Mouse (Mus musculus) MEL (cell line): Measurements from ENCODE around the gene Map6. TPM values are rescaled to one million over a fixed set of nuclear protein-coding genes. Genes with fewer than 3 reads are reported as not detected.

Experiments used
- DNase-seq: peaks from one replicate; pipeline ENCODE4 v3.0.0; 2011; ENCODE audit warnings: low read depth, low spot score
- H3K27ac ChIP-seq: 2 replicates; pipeline ENCODE4 v1.5.1; 2012; ENCODE audit warnings: low read depth, mild to moderate bottlenecking, control low read depth, low read length, moderate library complexity; ENCODE audit not compliant: control insufficient read depth
- H3K27me3 ChIP-seq, 2 experiments: fragments of 150-350 bp in 1 of 2; sonication (generic) in 1 of 2; 2 replicates each; pipeline ENCODE4 v1.6.1; 2012; ENCODE audit warnings: low read length in 2 of 2, mild to moderate bottlenecking in 2 of 2, improper control_type of control experiment in 1 of 2, moderate library complexity in 1 of 2; ENCODE audit not compliant: insufficient read depth in 2 of 2, control insufficient read depth in 1 of 2
- H3K36me3 ChIP-seq, 2 experiments: 2 replicates each; pipeline ENCODE4 v1.6.1; 2012 to 2014; ENCODE audit warnings: low read length in 2 of 2, improper control_type of control experiment in 1 of 2, inconsistent platforms in 1 of 2, mild to moderate bottlenecking in 1 of 2; ENCODE audit not compliant: insufficient read depth in 2 of 2, control insufficient read depth in 1 of 2
- H3K4me1 ChIP-seq, 2 experiments: fragments of 150-350 bp in 1 of 2; sonication (generic) in 1 of 2; 2 replicates each; pipeline ENCODE4 v1.6.1; 2012; ENCODE audit warnings: low read length in 2 of 2, improper control_type of control experiment in 1 of 2, mild to moderate bottlenecking in 1 of 2; ENCODE audit not compliant: insufficient read depth in 2 of 2, control insufficient read depth in 1 of 2
- H3K4me3 ChIP-seq, 2 experiments: fragments of 150-350 bp in 1 of 2; sonication (generic) in 1 of 2; 2 replicates each; pipeline ENCODE4 v1.5.1; 2012; ENCODE audit warnings: low read depth in 2 of 2, low read length in 2 of 2, mild to moderate bottlenecking in 2 of 2, moderate library complexity in 2 of 2, control low read depth in 1 of 2, improper control_type of control experiment in 1 of 2; ENCODE audit not compliant: control insufficient read depth in 1 of 2, insufficient read depth in 1 of 2
- H3K79me2 ChIP-seq: 2 replicates; pipeline ENCODE4 v1.6.1; 2012; ENCODE audit warnings: mild to moderate bottlenecking, low read length, moderate library complexity; ENCODE audit not compliant: control insufficient read depth, poor library complexity, insufficient read depth
- H3K9ac ChIP-seq: 2 replicates; pipeline ENCODE4 v1.6.1; 2012; ENCODE audit warnings: low read depth, mild to moderate bottlenecking, control low read depth, low read length, moderate library complexity; ENCODE audit not compliant: control insufficient read depth, poor library complexity, severe bottlenecking
- H3K9me3 ChIP-seq: fragments of 150-350 bp; sonication (generic); replicated peaks from 2 replicates; pipeline ENCODE4 v1.6.1; 2012; ENCODE audit warnings: mild to moderate bottlenecking, low read length, improper control_type of control experiment, moderate library complexity; ENCODE audit not compliant: insufficient read depth
- CHD2 ChIP-seq: IDR thresholded peaks from 2 replicates; pipeline ENCODE4 v1.6.1; 2011; ENCODE audit warnings: low read length, improper control_type of control experiment
- E2F4 ChIP-seq: IDR thresholded peaks from 2 replicates; pipeline ENCODE4 v1.6.1; 2011; ENCODE audit warnings: low read depth, low read length, improper control_type of control experiment, borderline replicate concordance
- EP300 ChIP-seq, 2 experiments: IDR thresholded peaks; 2 replicates each; pipeline ENCODE4 v1.6.1; 2011; ENCODE audit warnings: improper control_type of control experiment in 2 of 2, low read length in 2 of 2, low read depth in 1 of 2, mild to moderate bottlenecking in 1 of 2
- ETS1 ChIP-seq: IDR thresholded peaks from 2 replicates; pipeline ENCODE4 v1.6.1; 2012; ENCODE audit warnings: low read depth, mild to moderate bottlenecking, inconsistent platforms, low read length, improper control_type of control experiment, moderate library complexity
- GATA1 ChIP-seq: IDR thresholded peaks from 2 replicates; pipeline ENCODE4 v1.6.1; 2011; ENCODE audit warnings: low read depth, low read length, improper control_type of control experiment
- JUND ChIP-seq: IDR thresholded peaks from 2 replicates; pipeline ENCODE4 v1.6.1; 2011; ENCODE audit warnings: low read depth, mild to moderate bottlenecking, improper control_type of control experiment, low read length
- KAT2A ChIP-seq: conservative IDR thresholded peaks from 2 replicates; pipeline ENCODE4 v1.6.1; 2012; ENCODE audit warnings: low read depth, low read length, improper control_type of control experiment, inconsistent platforms
- MAFK ChIP-seq: IDR thresholded peaks from 2 replicates; pipeline ENCODE4 v1.6.1; 2011; ENCODE audit warnings: low read depth, mild to moderate bottlenecking, low read length, improper control_type of control experiment, borderline replicate concordance
- MAX ChIP-seq: IDR thresholded peaks from 2 replicates; pipeline ENCODE4 v1.6.1; 2011; ENCODE audit warnings: low read length, improper control_type of control experiment
- MAZ ChIP-seq: IDR thresholded peaks from 2 replicates; pipeline ENCODE4 v1.6.1; 2012; ENCODE audit warnings: low read depth, mild to moderate bottlenecking, inconsistent platforms, low read length, improper control_type of control experiment
- MXI1 ChIP-seq: IDR thresholded peaks from 2 replicates; pipeline ENCODE4 v1.6.1; 2011; ENCODE audit warnings: mild to moderate bottlenecking, low read depth, low read length, improper control_type of control experiment
- MYB ChIP-seq: IDR thresholded peaks from 2 replicates; pipeline ENCODE4 v1.6.1; 2011; ENCODE audit warnings: mild to moderate bottlenecking, low read depth, low read length, improper control_type of control experiment
- MYC ChIP-seq: IDR thresholded peaks from 2 replicates; pipeline ENCODE4 v1.6.1; 2011; ENCODE audit warnings: low read depth, mild to moderate bottlenecking, low read length, improper control_type of control experiment, moderate library complexity
- NRF1 ChIP-seq: IDR thresholded peaks from 2 replicates; pipeline ENCODE4 v1.6.1; 2014; ENCODE audit warnings: low read depth, mild to moderate bottlenecking, inconsistent platforms, low read length, improper control_type of control experiment, moderate library complexity; ENCODE audit not compliant: poor library complexity, insufficient read depth, severe bottlenecking
- POLR2AphosphoS2 ChIP-seq: IDR thresholded peaks from 2 replicates; pipeline ENCODE4 v1.6.1; 2011; ENCODE audit warnings: low read length, improper control_type of control experiment
- POLR2AphosphoS5 ChIP-seq: IDR thresholded peaks from 2 replicates; pipeline ENCODE4 v1.6.1; 2012; ENCODE audit warnings: low read depth, borderline replicate concordance, mild to moderate bottlenecking, inconsistent platforms, low read length, moderate library complexity, mixed read lengths
- RAD21 ChIP-seq: IDR thresholded peaks from 2 replicates; pipeline ENCODE4 v1.6.1; 2011; ENCODE audit warnings: mild to moderate bottlenecking, low read depth, low read length, improper control_type of control experiment
- RCOR1 ChIP-seq: IDR thresholded peaks from 2 replicates; pipeline ENCODE4 v1.6.1; 2012; ENCODE audit warnings: low read depth, mild to moderate bottlenecking, inconsistent platforms, low read length, improper control_type of control experiment
- TCF12 ChIP-seq: IDR thresholded peaks from 2 replicates; pipeline ENCODE4 v1.6.1; 2014; ENCODE audit warnings: low read depth, mild to moderate bottlenecking, inconsistent platforms, low read length, improper control_type of control experiment, moderate library complexity
- USF1 ChIP-seq: IDR thresholded peaks from 2 replicates; pipeline ENCODE4 v1.6.1; 2014; ENCODE audit warnings: low read depth, mild to moderate bottlenecking, inconsistent platforms, low read length, improper control_type of control experiment, moderate library complexity
- USF2 ChIP-seq, 2 experiments: IDR thresholded peaks; 2 replicates each; pipeline ENCODE4 v1.6.1; 2011 to 2012; ENCODE audit warnings: improper control_type of control experiment in 2 of 2, low read length in 2 of 2, borderline replicate concordance in 1 of 2, inconsistent platforms in 1 of 2, low read depth in 1 of 2, mild to moderate bottlenecking in 1 of 2; ENCODE audit not compliant: insufficient read depth in 1 of 2
- ZKSCAN1 ChIP-seq: IDR thresholded peaks from 2 replicates; pipeline ENCODE4 v1.6.1; 2012; ENCODE audit warnings: low read depth, mild to moderate bottlenecking, inconsistent platforms, low read length, improper control_type of control experiment, moderate library complexity
- ZMIZ1 ChIP-seq: IDR thresholded peaks from 2 replicates; pipeline ENCODE4 v1.6.1; 2012; ENCODE audit warnings: low read depth, mild to moderate bottlenecking, inconsistent platforms, low read length, improper control_type of control experiment, moderate library complexity
- polyA plus RNA-seq, 2 experiments: library from polyadenylated mRNA; stranded (reverse) in 1 of 2; unstranded in 1 of 2; fragments of >175 nt in 1 of 2; fragments of >200 nt in 1 of 2; gene quantifications; 2 replicates each; pipeline versions ENCODE4 v1.2.1 to v1.2.4; 2012; ENCODE audit warnings: low replicate concordance in 2 of 2, low read depth in 1 of 2; ENCODE audit not compliant: insufficient read length in 2 of 2, insufficient read depth in 1 of 2, missing spikeins in 1 of 2
- total RNA-seq: library from RNA; depleted of rRNA; stranded (reverse); fragments of 300-350 nt; gene quantifications from 2 replicates; pipeline ENCODE4 v1.2.3, GENCODE M21; 2012

Gene Map6
- total and polyA plus RNA-seq, 3 experiments: not detected

DNA sequence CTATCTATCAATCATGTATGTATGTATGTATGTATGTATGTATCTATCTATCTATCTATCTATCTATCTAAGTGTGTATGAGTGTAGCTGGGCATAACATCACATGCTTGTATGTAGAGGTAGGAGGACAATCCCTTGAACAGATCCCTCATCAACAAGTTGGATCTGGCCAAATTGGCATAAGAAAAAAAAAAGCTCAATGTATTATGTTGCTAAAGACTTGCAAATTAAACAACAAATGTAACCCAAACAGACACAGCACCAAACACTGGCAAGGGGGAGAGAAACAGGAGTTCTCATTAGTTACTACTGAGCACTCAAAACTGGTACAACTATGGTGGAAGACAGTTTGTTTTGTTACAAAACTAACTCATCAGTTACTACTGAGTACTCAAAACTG, 2.6 kb upstream of the Map6 start:
- TF ChIP-seq GATA1 (no peak), RCOR1 (no peak), KAT2A (no peak), ZKSCAN1 (no peak)
- no peaks in the 10 kb centered on the region for H3K9me3 ChIP-seq
- no peaks in the 10 kb centered on the region for H3K4me1 ChIP-seq
- H3K36me3 ChIP-seq: no peaks in the 10 kb centered on the region
- no peak for DNase-seq
- no peaks in the 10 kb centered on the region for H3K79me2 ChIP-seq
- H3K27me3 ChIP-seq: no peaks in the 10 kb centered on the region; a peak in 4 of 4 replicates
- H3K27ac ChIP-seq: no peak overlapping the region
- no peak overlapping the region for H3K9ac ChIP-seq
- no peak overlapping the region for H3K4me3 ChIP-seq

- Histone ChIP-seq H3K9ac (no peak overlapping the region), H3K27me3 (peaks cover 2% of the 10 kb centered on the region in 2 experiments; a peak in 3 of 4 replicates), H3K79me2 (no peaks in the 10 kb centered on the region), H3K27ac (no peak overlapping the region), H3K9me3 (no peaks in the 10 kb centered on the region), H3K4me1 (no peaks in the 10 kb centered on the region)
- no peak for DNase-seq
- no peak for TF ChIP-seq USF2 (IDR thresholded peaks at IDR 0.05; ENCODE audit: borderline replicate concordance in 1 of 2, insufficient read depth in 1 of 2, low read depth in 1 of 2, low read length in 2 of 2)
- TF ChIP-seq NRF1: no peak
- no peak for TF ChIP-seq EP300 (IDR thresholded peaks at IDR 0.05; ENCODE audit: low read depth in 1 of 2, low read length in 2 of 2)
- TF ChIP-seq MYB: no peak
- no peak for TF ChIP-seq TCF12
- no peak for TF ChIP-seq GATA1
- no peak for TF ChIP-seq MAFK
- TF ChIP-seq POLR2AphosphoS5: no peak
- TF ChIP-seq ZMIZ1: no peak
- no peak for TF ChIP-seq E2F4
- TF ChIP-seq MAX: no peak
- no peak for TF ChIP-seq POLR2AphosphoS2
- no peak for TF ChIP-seq MXI1
- TF ChIP-seq JUND: no peak
- no peak for TF ChIP-seq RAD21
- no peak for TF ChIP-seq MAZ
- no peak for TF ChIP-seq MYC
- no peak for TF ChIP-seq ETS1
- TF ChIP-seq USF1: no peak
- no peak for TF ChIP-seq CHD2
- TF ChIP-seq, all 39 proteins: peak for 0
- Histone ChIP-seq H3K36me3 (no peaks in the 10 kb centered on the region), H3K4me3 (no peak overlapping the region)
These were observed 754 bp downstream of the Map6 start for GRCm38 (mm10) chr7:99267897-99268505.
